Mouse (Mus musculus): ENCODE data around the gene Mab21l2. TPM values are rescaled to one million over a fixed set of nuclear protein-coding genes. Genes with fewer than 3 reads are reported as not detected.

The Mab21l2 gene
- total RNA-seq, 2 experiments from 2014 or later = 0.20 to 0.86 TPM

- DNase-seq = no peak
These were observed 8.8 kb downstream of the Mab21l2 start for GRCm38 (mm10) chr3:86539555-86540168.

DNA sequence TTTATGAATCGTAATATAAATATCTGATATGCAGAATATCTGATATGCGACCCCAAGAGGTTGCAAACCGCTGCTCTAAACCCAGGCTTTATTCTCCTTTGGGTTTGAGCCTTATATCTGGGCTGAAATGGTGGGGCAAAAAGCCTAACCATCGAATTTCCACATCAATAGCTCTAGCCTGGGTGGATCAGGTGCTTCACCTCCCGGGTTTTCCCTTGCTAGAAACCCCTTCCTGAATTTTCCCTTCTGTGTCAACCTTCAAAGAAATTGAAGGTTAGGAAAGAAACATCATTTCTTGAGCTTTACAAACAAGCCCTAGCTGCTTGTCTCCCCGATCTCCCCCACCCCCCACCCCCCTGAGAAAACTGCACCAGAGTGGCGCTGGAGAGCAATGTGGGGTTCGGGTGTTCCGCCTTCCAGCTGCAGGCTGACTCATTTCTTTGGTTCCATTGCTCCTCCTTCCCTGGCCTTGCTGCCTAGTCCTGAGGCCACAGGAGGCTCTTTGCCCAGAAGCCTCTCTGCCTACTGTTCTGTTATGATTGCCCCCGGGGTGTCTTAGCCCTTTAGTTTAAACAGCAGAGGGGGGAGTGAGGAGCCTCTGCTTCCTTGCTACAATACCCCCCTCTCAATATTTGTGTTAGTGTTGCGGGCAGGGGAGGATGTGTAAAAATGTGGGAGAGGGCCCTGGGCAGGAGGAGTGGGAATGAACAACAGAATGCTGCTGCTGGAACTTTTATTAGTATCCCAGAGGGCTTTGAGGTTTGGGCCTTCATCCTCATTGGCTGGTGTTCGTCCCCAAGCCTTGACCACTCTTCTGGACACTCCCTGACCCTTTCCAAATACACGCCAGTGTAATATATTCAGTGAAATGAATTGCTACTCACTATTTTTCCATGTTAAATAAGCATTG lies 9.5 kb downstream of the Mab21l2 start:
- no peak for DNase-seq

- no peak for DNase-seq
These were observed 11.7 kb downstream of the Mab21l2 start for GRCm38 (mm10) chr3:86536751-86537150.

GRCm38 (mm10) chr3:86531531-86532269 lies 16.7 kb downstream of the Mab21l2 start:
- DNase-seq = no peak

GRCm38 (mm10) chr3:86522880-86523505 lies 25.4 kb downstream of the Mab21l2 start:
- no peak for DNase-seq

- DNase-seq = no peak
These were observed 29.8 kb downstream of the Mab21l2 start for GRCm38 (mm10) chr3:86518506-86519109.

- no peak for DNase-seq
These were observed 47.8 kb downstream of the Mab21l2 start for GRCm38 (mm10) chr3:86500586-86500985.

Data from gastrocnemius, postnatal 25 days (tissue).